Mouse (Mus musculus): ENCODE measurements around the gene C1ql2. TPM values are rescaled to one million over a fixed set of nuclear protein-coding genes. Genes with fewer than 3 reads are reported as not detected.

C1ql2 gene
- polyA plus RNA-seq (2017; shearing (Covaris generic)) = not detected

GRCm38 (mm10) chr1:120340419-120341171 is at the start of gene C1ql2:
C1ql2 (plus strand) TSS chr1:120340582.

Other genes starting within 250 kb of the C1ql2 start
- 96.4 TPM for gene Dbi, start 219.5 kb upstream of the C1ql2 start, polyA plus RNA-seq (2017; shearing (Covaris generic))
- gene 3110009E18Rik, start 219.4 kb upstream of the C1ql2 start, polyA plus RNA-seq (2017; shearing (Covaris generic)) = 8.5 TPM
- 0.20 TPM for gene Steap3, start 67.9 kb upstream of the C1ql2 start, polyA plus RNA-seq (2017; shearing (Covaris generic))
- not detected for gene Marco, start 164.4 kb downstream of the C1ql2 start, polyA plus RNA-seq (2017; shearing (Covaris generic))

Data from effector memory CD4-positive, alpha-beta T cell, adult 7 months (primary cell).